Comparison of ENCODE assay signal across 12 mouse cellular contexts in genomic region chr6:108328296-108328695, GRCm38 (mm10).
"Had no signal": no experiment of that assay in that cellular context is flagged by ENCODE, and none has a peak within 500 bp of the region (broad histone marks: within the 10 kb centered on the region; RNA-seq: fewer than 3 reads in every experiment).

No protein-coding gene starts in this region.

- H3K4me3 ChIP-seq: limb, embryonic 13.5 days; midbrain, embryonic 13.5 days had no signal

- H3K27ac ChIP-seq: limb, embryonic 13.5 days; liver, embryonic 14.5 days; midbrain, embryonic 13.5 days; stomach, postnatal 0 days had no signal

- DNase-seq: kidney, postnatal 10 days; kidney, postnatal 4 days; layer of hippocampus, adult 9-11 months; layer of hippocampus, postnatal 36 days; left cerebral cortex, postnatal 4 days; lung, adult 18-20 months; lung, postnatal 36 days; right cerebral cortex, postnatal 14 days had no signal
